Mouse (Mus musculus) cerebellum, adult (tissue): ENCODE measurements at regions not wholly inside any gene's neighbourhood (a gene's known extent, or its start where the extent isn't known, plus 50 kb on each side); places are given as distances from the start of the nearest gene placed in this dataset.

Experiments
- ATAC-seq: cut with Nextera tagmentation; 2 replicates; pipeline ENCODE4 v1.9.2; 2017; ENCODE audit warnings: mild to moderate bottlenecking, moderate library complexity, mixed read lengths; ENCODE audit not compliant: insufficient number of reproducible peaks, low FRiP score, low TSS enrichment

GRCm38 (mm10) chr15:7572221-7572620 lies 174.0 kb upstream of the Egflam start:
- no peak for ATAC-seq

GRCm38 (mm10) chr15:7574264-7574663 lies 176.1 kb upstream of the Egflam start:
- ATAC-seq: no peak

- no peak for ATAC-seq
Observed at GRCm38 (mm10) chr15:7574811-7575210, 176.6 kb upstream of the Egflam start.

GRCm38 (mm10) chr15:7578439-7578838 lies 180.2 kb upstream of the Egflam start:
- no peak for ATAC-seq

- no peak for ATAC-seq
Observed at GRCm38 (mm10) chr15:7587210-7587609, 189.0 kb upstream of the Egflam start.

GRCm38 (mm10) chr15:7591486-7591885 lies 193.3 kb upstream of the Egflam start:
- no peak for ATAC-seq

GRCm38 (mm10) chr15:7597335-7597734 lies 199.1 kb upstream of the Egflam start:
- ATAC-seq: no peak

- ATAC-seq: no peak
Observed at GRCm38 (mm10) chr15:7597805-7598204, 199.6 kb upstream of the Egflam start.

GRCm38 (mm10) chr15:7601540-7601939 lies 203.3 kb upstream of the Egflam start:
- no peak for ATAC-seq

GRCm38 (mm10) chr15:7604847-7605246 lies 205.8 kb upstream of the Gdnf start:
- ATAC-seq: no peak

GRCm38 (mm10) chr15:7617954-7618353 lies 192.7 kb upstream of the Gdnf start:
- ATAC-seq: no peak

GRCm38 (mm10) chr15:7623026-7623425 lies 187.6 kb upstream of the Gdnf start:
- no peak for ATAC-seq

- ATAC-seq: no peak
Observed at GRCm38 (mm10) chr15:7624689-7625472, 185.8 kb upstream of the Gdnf start.

GRCm38 (mm10) chr15:7629826-7630225 lies 180.8 kb upstream of the Gdnf start:
- ATAC-seq: no peak

- no peak for ATAC-seq
Observed at GRCm38 (mm10) chr15:7635234-7635633, 175.4 kb upstream of the Gdnf start.

- no peak for ATAC-seq
Observed at GRCm38 (mm10) chr15:7639444-7639843, 171.2 kb upstream of the Gdnf start.

- no peak for ATAC-seq
Observed at GRCm38 (mm10) chr15:7642075-7642474, 168.6 kb upstream of the Gdnf start.

- no peak for ATAC-seq
Observed at GRCm38 (mm10) chr15:7650705-7651104, 159.9 kb upstream of the Gdnf start.

- ATAC-seq: no peak
Observed at GRCm38 (mm10) chr15:7663888-7664287, 146.8 kb upstream of the Gdnf start.

- ATAC-seq: no peak
Observed at GRCm38 (mm10) chr15:7669631-7670030, 141.0 kb upstream of the Gdnf start.

GRCm38 (mm10) chr15:7676970-7677369 lies 133.7 kb upstream of the Gdnf start:
- ATAC-seq: no peak

- no peak for ATAC-seq
Observed at GRCm38 (mm10) chr15:7678711-7679110, 131.9 kb upstream of the Gdnf start.
